Mouse (Mus musculus): ENCODE data around the gene Gal3st4.

GRCm38 (mm10) chr5:138256094-138256467, 16.6 kb downstream of the Gal3st4 start:
- TF ChIP-seq CTCF (IDR thresholded peaks at IDR 0.05; ENCODE audit: low read depth) (no peak), EP300 (optimal IDR thresholded peaks at IDR 0.05) (no peak)
